Mouse (Mus musculus) gastrocnemius, postnatal 4 days (tissue): ENCODE measurements at regions not wholly inside any gene's neighbourhood (a gene's known extent, or its start where the extent isn't known, plus 50 kb on each side); places are given as distances from the start of the nearest gene placed in this dataset.
"Not testable (repeated sequence)": the region's sequence is repeated elsewhere in the genome, so short reads cannot be mapped to it uniquely, and the experiment has no call there.

Experiments used
- DNase-seq, 2 experiments: peaks; one replicate each; pipeline ENCODE4 v3.0.0; 2021 to 2022; ENCODE audit warnings: low spot score in 2 of 2, mixed read lengths in 2 of 2

DNA sequence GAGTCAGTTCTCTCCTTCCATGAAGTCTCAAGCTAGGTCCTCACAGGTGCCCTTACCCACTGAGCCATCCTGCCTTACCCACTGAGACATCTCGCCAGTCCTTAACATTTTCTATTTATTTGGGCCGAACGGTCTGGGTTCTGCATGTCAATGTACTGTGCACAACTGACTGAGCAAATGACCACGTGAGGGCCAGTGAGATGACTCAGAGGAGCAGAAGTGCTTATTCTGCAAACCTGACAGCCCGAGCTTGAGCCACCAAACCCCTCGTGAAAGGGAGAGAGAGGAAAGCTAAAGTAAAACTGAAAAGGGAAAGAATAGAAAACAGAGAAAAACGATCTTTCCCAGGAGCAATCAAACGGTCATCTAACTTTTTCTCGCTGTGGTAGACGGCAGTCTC lies 52.2 kb upstream of the Nmd3 start:
- no peak for DNase-seq

DNA sequence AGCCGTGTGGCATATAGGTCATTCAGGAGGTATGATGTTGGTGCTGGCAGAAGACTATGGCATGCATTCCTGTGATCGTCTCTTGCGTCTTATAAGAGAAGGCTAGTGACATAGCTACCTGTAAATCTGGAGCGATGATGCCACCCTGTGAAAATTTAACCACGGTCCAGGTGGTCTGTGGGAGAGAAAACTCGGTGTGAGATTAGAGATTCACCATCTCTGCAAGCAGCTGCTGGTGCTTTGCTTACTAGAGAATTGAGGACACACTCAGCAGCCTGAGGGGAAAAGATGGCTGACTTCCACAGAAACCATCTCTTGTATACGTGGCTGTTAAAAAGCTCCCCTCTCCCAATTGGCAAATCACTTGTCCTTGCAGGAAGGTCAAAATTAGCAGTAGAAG lies 54.0 kb upstream of the Nmd3 start:
- DNase-seq, result no peak

DNA sequence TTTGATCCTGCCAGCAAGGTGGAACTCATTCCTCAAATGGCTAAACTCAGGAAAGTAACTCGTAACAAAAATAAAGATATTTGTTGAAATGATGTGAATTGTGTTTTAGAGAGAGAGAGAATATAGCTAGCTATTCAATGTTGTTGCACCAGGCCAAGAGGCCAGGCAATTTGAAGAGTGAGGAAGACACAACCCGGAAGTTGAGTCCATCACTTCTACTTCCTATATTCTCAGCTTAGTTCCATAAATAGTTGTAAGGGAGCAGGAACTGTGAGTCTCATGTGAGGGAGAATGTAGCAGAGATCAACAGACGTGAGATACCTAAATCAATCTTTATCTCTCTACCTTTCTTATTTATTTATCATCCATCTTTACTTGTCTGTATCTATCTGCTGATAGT lies 54.4 kb upstream of the Nmd3 start:
- no peak for DNase-seq

DNA sequence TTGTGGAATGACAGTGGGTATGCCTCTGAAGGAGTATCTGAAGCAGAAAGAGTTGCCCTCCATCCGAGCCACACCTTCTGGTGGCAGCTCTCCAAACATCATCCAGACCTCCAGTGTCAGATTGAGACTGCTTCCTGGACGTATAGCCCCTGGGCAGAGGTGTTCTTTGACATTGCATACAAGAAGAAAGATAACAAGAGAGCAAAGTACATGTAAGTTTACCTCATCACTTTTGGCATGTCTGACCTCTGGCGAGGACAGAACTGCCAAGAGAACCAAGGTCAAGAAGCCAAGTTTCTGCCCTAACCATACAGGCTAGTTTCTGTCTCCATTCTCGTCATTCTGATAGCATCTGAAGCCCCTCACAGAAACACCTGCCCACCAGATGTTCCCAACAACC lies 57.5 kb upstream of the Nmd3 start:
- no peak for DNase-seq

DNA sequence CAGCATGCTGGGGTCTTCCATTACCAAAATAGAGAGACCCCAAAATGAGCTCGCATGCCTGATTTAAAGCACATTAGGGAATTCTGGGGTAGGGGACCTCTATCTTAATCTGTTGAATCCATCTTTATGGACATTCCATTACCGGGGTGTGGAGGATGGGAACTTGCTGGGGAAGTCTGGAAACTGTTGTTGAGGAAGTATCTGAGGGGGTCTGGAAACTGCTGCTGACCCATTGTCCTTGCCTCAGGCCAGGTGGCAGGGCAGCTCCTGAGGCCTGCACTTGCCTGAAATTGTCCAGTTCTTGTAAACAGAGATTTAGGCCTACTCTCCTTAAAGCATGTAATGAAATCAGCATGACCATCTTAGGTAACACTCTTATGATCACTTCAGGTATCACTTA lies 59.4 kb upstream of the B3galnt1 start:
- no peak for DNase-seq

DNA sequence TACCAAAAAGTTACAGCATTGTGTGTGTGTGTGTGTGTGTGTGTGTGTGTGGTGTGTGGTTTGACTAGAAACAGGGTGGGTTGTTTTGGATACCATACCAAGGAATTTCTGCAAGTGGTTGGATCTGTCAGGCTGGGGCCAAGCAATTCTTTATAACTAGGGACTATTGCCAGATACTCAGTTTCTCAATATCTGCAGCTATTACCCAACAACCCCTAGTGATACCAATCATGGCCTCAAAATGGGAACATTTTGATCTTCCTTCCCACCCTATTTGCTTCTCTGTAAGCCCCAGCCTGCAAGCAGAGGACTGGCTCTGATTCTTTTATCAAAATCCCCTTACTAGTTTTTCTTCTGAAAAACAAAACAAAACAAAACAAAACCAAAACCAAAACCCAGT lies 58.8 kb upstream of the B3galnt1 start:
- no peak for DNase-seq

DNA sequence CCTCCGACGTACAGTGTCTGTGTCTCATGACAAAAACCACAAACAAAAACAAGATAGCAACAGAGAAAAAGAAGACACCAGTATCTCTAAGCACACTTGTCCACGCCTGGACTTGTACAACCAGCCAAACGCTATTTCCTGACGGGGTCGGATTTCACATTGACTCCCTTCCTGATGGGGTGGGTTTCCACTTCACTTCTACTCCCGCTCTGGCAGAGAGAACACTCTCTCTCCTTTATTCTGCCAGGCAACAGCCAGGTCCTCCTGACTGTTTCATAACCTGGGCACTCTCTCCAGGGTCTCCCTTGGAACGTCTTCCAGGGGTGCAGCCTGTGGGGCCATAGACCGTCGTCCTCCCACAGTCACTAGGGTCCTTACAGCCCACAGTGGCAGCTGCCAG lies 56.9 kb upstream of the B3galnt1 start:
- not testable (repeated sequence) for DNase-seq

DNA sequence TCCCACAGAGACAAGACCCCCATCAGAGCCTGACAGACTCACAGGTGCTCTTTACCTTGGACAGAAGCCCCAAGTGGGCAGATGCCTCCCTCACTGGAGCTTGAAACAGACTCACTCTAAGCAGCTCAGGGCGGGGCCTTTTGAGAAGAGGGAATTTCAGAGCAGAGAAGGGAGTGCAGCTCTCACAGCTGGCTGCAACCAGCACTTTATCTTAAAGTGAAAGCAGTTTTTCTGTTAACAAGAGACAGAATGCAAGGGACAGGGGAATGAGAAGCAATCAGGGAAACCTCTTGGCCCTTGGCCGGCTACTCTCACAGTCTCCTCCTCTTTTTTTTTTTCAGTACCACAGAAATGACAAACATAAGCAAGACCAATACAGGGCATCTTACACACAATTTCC lies 56.2 kb upstream of the B3galnt1 start:
- DNase-seq, result peak in 1 of 2 experiments; percentile 27

DNA sequence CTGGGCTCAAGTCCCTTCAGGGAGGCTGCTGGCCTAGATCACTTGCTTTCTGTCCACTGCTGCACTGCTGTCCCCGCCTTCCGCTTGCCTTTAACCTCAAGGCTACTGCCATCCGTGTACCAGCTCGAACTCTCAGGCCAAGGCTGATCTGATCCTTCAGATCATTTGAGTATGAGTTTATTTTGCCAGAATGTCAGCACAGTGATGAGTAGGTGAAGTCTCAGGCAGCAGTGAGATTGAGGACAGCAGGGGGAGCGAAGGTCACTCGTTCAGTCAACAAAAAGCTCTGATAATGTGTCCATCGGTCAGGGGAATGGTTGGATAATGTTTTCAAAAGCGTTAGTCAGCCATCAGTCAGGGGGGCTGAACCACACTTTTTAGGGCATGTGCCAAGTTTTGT lies 54.6 kb upstream of the B3galnt1 start:
- not testable (repeated sequence) for DNase-seq

DNA sequence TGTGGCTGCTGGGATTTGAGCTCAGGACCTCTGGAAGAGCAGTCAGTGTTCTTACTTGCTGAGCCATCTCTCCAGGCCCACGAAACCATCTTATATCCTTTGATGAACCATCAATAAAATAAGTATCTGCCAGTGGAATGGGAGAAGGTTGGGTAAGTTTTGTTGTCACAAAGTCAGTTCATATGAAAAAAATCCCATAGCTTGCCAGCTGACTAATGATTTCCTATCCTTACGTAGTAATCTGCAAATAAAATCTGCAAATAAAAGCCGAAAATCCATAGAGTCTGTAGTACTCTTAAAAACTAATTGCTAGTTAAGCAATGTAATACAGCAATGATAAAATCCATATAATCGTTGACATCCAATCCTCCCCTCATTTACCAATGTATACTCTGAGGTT lies 50.8 kb upstream of the B3galnt1 start:
- no peak for DNase-seq
